Mouse (Mus musculus) CH12.LX (cell line): ENCODE data around the gene Zfp239. TPM values are rescaled to one million over a fixed set of nuclear protein-coding genes. Genes with fewer than 3 reads are reported as not detected.

ENCODE experiments used
- DNase-seq: peaks from one replicate; pipeline ENCODE4 v3.0.0-alpha.2; 2013; ENCODE audit errors: extremely low read depth
- H3K27ac ChIP-seq: 2 replicates; pipeline ENCODE4 v1.5.1; 2012; ENCODE audit warnings: low read depth, mild to moderate bottlenecking, control low read depth, moderate library complexity; ENCODE audit not compliant: insufficient read depth
- H3K27me3 ChIP-seq: replicated peaks from 2 replicates; pipeline ENCODE3; 2012; ENCODE audit warnings: inconsistent platforms
- H3K36me3 ChIP-seq, 2 experiments: replicated peaks in 1 of 2; 2 replicates each; pipeline versions ENCODE3 to v1.6.1; 2012; ENCODE audit warnings: inconsistent platforms in 1 of 2, low read length in 1 of 2, mild to moderate bottlenecking in 1 of 2, mixed read lengths in 1 of 2, moderate library complexity in 1 of 2; ENCODE audit not compliant: control insufficient read depth in 1 of 2, insufficient read depth in 1 of 2
- H3K4me1 ChIP-seq, 2 experiments: 2 replicates each; pipeline ENCODE4 v1.6.1; 2012; ENCODE audit warnings: inconsistent platforms in 1 of 2, moderate library complexity in 1 of 2; ENCODE audit not compliant: insufficient read depth in 2 of 2, control insufficient read depth in 1 of 2
- H3K4me2 ChIP-seq: 2 replicates; pipeline ENCODE4 v1.6.1; 2012; ENCODE audit warnings: low read depth, mild to moderate bottlenecking, control low read depth; ENCODE audit not compliant: poor library complexity, insufficient read depth, severe bottlenecking
- H3K4me3 ChIP-seq, 3 experiments: fragments of 150-350 bp in 1 of 3; sonication (generic) in 1 of 3; replicated peaks in 1 of 3; 2 replicates each; pipeline versions ENCODE3 to v1.5.1; 2011 to 2012; ENCODE audit warnings: low read depth in 2 of 3, low read length in 2 of 3, mild to moderate bottlenecking in 2 of 3, moderate library complexity in 2 of 3, control low read depth in 1 of 3, improper control_type of control experiment in 1 of 3, inconsistent platforms in 1 of 3, mixed read lengths in 1 of 3; ENCODE audit not compliant: poor library complexity in 1 of 3
- H3K79me2 ChIP-seq: replicated peaks from 2 replicates; pipeline ENCODE4 v1.6.1; 2012; ENCODE audit warnings: mild to moderate bottlenecking, moderate library complexity; ENCODE audit not compliant: control insufficient read depth, poor library complexity, insufficient read depth, severe bottlenecking; ENCODE audit errors: extremely low read depth
- H3K9ac ChIP-seq: 2 replicates; pipeline ENCODE4 v1.6.1; 2012; ENCODE audit warnings: low read depth, mild to moderate bottlenecking, control low read depth, moderate library complexity; ENCODE audit not compliant: insufficient read depth
- H3K9me3 ChIP-seq: replicated peaks from 2 replicates; pipeline ENCODE3; 2012; ENCODE audit warnings: low read length, inconsistent platforms, mixed read lengths
- BHLHE40 ChIP-seq: IDR thresholded peaks from 2 replicates; pipeline ENCODE4 v1.6.1; 2011; ENCODE audit warnings: mild to moderate bottlenecking, low read depth, low read length, improper control_type of control experiment
- CHD1 ChIP-seq: IDR thresholded peaks from 2 replicates; pipeline ENCODE4 v1.6.1; 2012; ENCODE audit warnings: low read depth, low read length, improper control_type of control experiment, inconsistent platforms
- CHD2 ChIP-seq: IDR thresholded peaks from 2 replicates; pipeline ENCODE4 v1.6.1; 2011; ENCODE audit warnings: low read length, improper control_type of control experiment
- CTCF ChIP-seq, 2 experiments: IDR thresholded peaks in 1 of 2; conservative IDR thresholded peaks in 1 of 2; 2 replicates each; pipeline ENCODE4 v1.5.1; 2011 to 2012; ENCODE audit warnings: low read depth in 2 of 2, low read length in 2 of 2, improper control_type of control experiment in 1 of 2, inconsistent platforms in 1 of 2, mild to moderate bottlenecking in 1 of 2, moderate library complexity in 1 of 2
- EP300 ChIP-seq: IDR thresholded peaks from 2 replicates; pipeline ENCODE4 v1.6.1; 2011; ENCODE audit warnings: low read length, improper control_type of control experiment
- GABPA ChIP-seq: IDR thresholded peaks from 2 replicates; pipeline ENCODE4 v1.6.1; 2012; ENCODE audit warnings: low read depth, low read length, improper control_type of control experiment, inconsistent platforms; ENCODE audit not compliant: insufficient replicate concordance
- HCFC1 ChIP-seq: IDR thresholded peaks from 2 replicates; pipeline ENCODE4 v1.6.1; 2012; ENCODE audit warnings: low read depth, mild to moderate bottlenecking, inconsistent platforms, low read length, improper control_type of control experiment
- IRF4 ChIP-seq: IDR thresholded peaks from 2 replicates; pipeline ENCODE4 v1.6.1; 2014; ENCODE audit warnings: low read depth, mild to moderate bottlenecking, inconsistent platforms, low read length, improper control_type of control experiment
- JUN ChIP-seq: IDR thresholded peaks from 2 replicates; pipeline ENCODE4 v1.6.1; 2011; ENCODE audit warnings: low read depth, mild to moderate bottlenecking, low read length, improper control_type of control experiment, moderate library complexity; ENCODE audit not compliant: insufficient read depth
- JUND ChIP-seq: conservative IDR thresholded peaks from 2 replicates; pipeline ENCODE4 v1.6.1; 2011; ENCODE audit warnings: low read depth, low read length, improper control_type of control experiment
- KAT2A ChIP-seq: IDR thresholded peaks from 2 replicates; pipeline ENCODE4 v1.6.1; 2012; ENCODE audit warnings: low read length, improper control_type of control experiment, inconsistent platforms; ENCODE audit not compliant: insufficient replicate concordance
- MAFK ChIP-seq: IDR thresholded peaks from 2 replicates; pipeline ENCODE4 v1.6.1; 2011; ENCODE audit warnings: low read length, improper control_type of control experiment; ENCODE audit not compliant: insufficient replicate concordance
- MAX ChIP-seq: IDR thresholded peaks from 2 replicates; pipeline ENCODE4 v1.6.1; 2011; ENCODE audit warnings: low read length, improper control_type of control experiment
- MEF2A ChIP-seq: IDR thresholded peaks from 2 replicates; pipeline ENCODE4 v1.6.1; 2014; ENCODE audit warnings: low read depth, mild to moderate bottlenecking, inconsistent platforms, low read length, improper control_type of control experiment, borderline replicate concordance
- MXI1 ChIP-seq: IDR thresholded peaks from 2 replicates; pipeline ENCODE4 v1.6.1; 2011; ENCODE audit warnings: mild to moderate bottlenecking, low read depth, low read length, improper control_type of control experiment
- MYC ChIP-seq: IDR thresholded peaks from 2 replicates; pipeline ENCODE4 v1.6.1; 2011; ENCODE audit warnings: low read depth, mild to moderate bottlenecking, improper control_type of control experiment, low read length
- NELFE ChIP-seq: IDR thresholded peaks from 2 replicates; pipeline ENCODE4 v1.6.1; 2011; ENCODE audit warnings: low read depth, low read length, improper control_type of control experiment
- NRF1 ChIP-seq: IDR thresholded peaks from 2 replicates; pipeline ENCODE4 v1.6.1; 2014; ENCODE audit warnings: low read depth, mild to moderate bottlenecking, inconsistent platforms, low read length, improper control_type of control experiment, moderate library complexity
- PAX5 ChIP-seq: IDR thresholded peaks from 2 replicates; pipeline ENCODE4 v1.6.1; 2012; ENCODE audit warnings: low read length, inconsistent platforms, mixed read lengths
- POLR2A ChIP-seq: IDR thresholded peaks from 2 replicates; pipeline ENCODE4 v1.6.1; 2011; ENCODE audit warnings: low read depth, mild to moderate bottlenecking, improper control_type of control experiment, low read length
- POLR2AphosphoS2 ChIP-seq: IDR thresholded peaks from 2 replicates; pipeline ENCODE4 v1.6.1; 2011; ENCODE audit warnings: low read depth, low read length, improper control_type of control experiment
- RAD21 ChIP-seq: IDR thresholded peaks from 2 replicates; pipeline ENCODE4 v1.6.1; 2011; ENCODE audit warnings: low read depth, mild to moderate bottlenecking, low read length, improper control_type of control experiment, moderate library complexity
- RCOR1 ChIP-seq: conservative IDR thresholded peaks from 2 replicates; pipeline ENCODE4 v1.6.1; 2012; ENCODE audit warnings: low read depth, mild to moderate bottlenecking, inconsistent platforms, low read length, improper control_type of control experiment
- SIN3A ChIP-seq: IDR thresholded peaks from 2 replicates; pipeline ENCODE4 v1.6.1; 2012; ENCODE audit warnings: low read length, improper control_type of control experiment, inconsistent platforms
- SMC3 ChIP-seq: IDR thresholded peaks from 2 replicates; pipeline ENCODE4 v1.6.1; 2011; ENCODE audit warnings: low read depth, low read length, improper control_type of control experiment
- TBP ChIP-seq: conservative IDR thresholded peaks from 2 replicates; pipeline ENCODE4 v1.6.1; 2011; ENCODE audit warnings: low read depth, low read length, improper control_type of control experiment
- TCF12 ChIP-seq: IDR thresholded peaks from 2 replicates; pipeline ENCODE4 v1.6.1; 2014; ENCODE audit warnings: low read depth, mild to moderate bottlenecking, inconsistent platforms, low read length, improper control_type of control experiment
- USF2 ChIP-seq: conservative IDR thresholded peaks from 2 replicates; pipeline ENCODE4 v1.6.1; 2011; ENCODE audit warnings: low read depth, low read length, improper control_type of control experiment
- ZC3H11A ChIP-seq: IDR thresholded peaks from 2 replicates; pipeline ENCODE4 v1.6.1; 2012; ENCODE audit warnings: low read depth, mild to moderate bottlenecking, inconsistent platforms, low read length, improper control_type of control experiment
- ZMIZ1 ChIP-seq: IDR thresholded peaks from 2 replicates; pipeline ENCODE4 v1.6.1; 2012; ENCODE audit warnings: low read depth, mild to moderate bottlenecking, inconsistent platforms, low read length, improper control_type of control experiment
- ZNF384 ChIP-seq: IDR thresholded peaks from 2 replicates; pipeline ENCODE4 v1.6.1; 2012; ENCODE audit warnings: low read depth, low read length, improper control_type of control experiment, inconsistent platforms
- dilution Hi-C: fragments of 300-500 bp; cut with MboI; formaldehyde crosslinking; loops from 2 replicates; pipeline ENCODE4 v1.14.3; 2020; ENCODE audit warnings: low sequenced_read_pairs; ENCODE audit not compliant: extremely low pct_unique_long_range_greater_than_20kb, extremely low pct_ligation_motif_present
- in situ Hi-C: fragments of 300-500 bp; cut with MboI; formaldehyde crosslinking; loops from 3 replicates; pipeline ENCODE4 v1.14.3; 2019; ENCODE audit warnings: low sequenced_read_pairs, low pct_ligation_motif_present, low pct_unique_long_range_greater_than_20kb, mixed read lengths
- polyA plus RNA-seq: library from polyadenylated mRNA; unstranded; fragments of >175 nt; gene quantifications from 2 replicates; pipeline ENCODE4 v1.2.1, GENCODE M21; 2012; ENCODE audit warnings: low read depth; ENCODE audit not compliant: insufficient read length
- total RNA-seq, 2 experiments: library from RNA; depleted of rRNA; stranded (reverse); fragments of 300-350 nt in 1 of 2; fragments of >200 nt in 1 of 2; gene quantifications; 2 replicates each; pipeline ENCODE4 v1.2.3; 2012 to 2014

The Zfp239 gene
- total and polyA plus RNA-seq, 3 experiments, result 13.1 to 19.6 (median 16.6) TPM

- peaks cover 32 to 62% of the 10 kb centered on the region in 2 experiments for H3K36me3 ChIP-seq
Measured at GRCm38 (mm10) chr6:117920659-117921640, 59.0 kb downstream of the Zfp239 start.

GRCm38 (mm10) chr6:117922041-117922440, 60.1 kb downstream of the Zfp239 start:
- peaks cover 37 to 71% of the 10 kb centered on the region in 2 experiments for H3K36me3 ChIP-seq
- no peak for DNase-seq
- no peak overlapping the region for H3K4me2 ChIP-seq
- dilution Hi-C loops (no loop called here), in situ Hi-C loops (no loop called here)
- H3K4me3 ChIP-seq, result no peak overlapping the region
- no peak for TF ChIP-seq TCF12
- no peak for TF ChIP-seq ZC3H11A
- no peak for TF ChIP-seq JUND
- TF ChIP-seq POLR2AphosphoS2, result no peak
- TF ChIP-seq CHD1, result no peak
- no peak for TF ChIP-seq TBP
- no peak for TF ChIP-seq PAX5
- no peak for TF ChIP-seq BHLHE40
- TF ChIP-seq MYC, result no peak
- TF ChIP-seq HCFC1, result no peak
- TF ChIP-seq RAD21, result no peak
- peaks cover 5 to 42% of the 10 kb centered on the region in 2 experiments; a peak in 3 of 4 replicates for H3K4me1 ChIP-seq
- no peaks in the 10 kb centered on the region for H3K9me3 ChIP-seq
- H3K9ac ChIP-seq, result no peak overlapping the region
- H3K27me3 ChIP-seq, result no peaks in the 10 kb centered on the region
- no peak overlapping the region for H3K27ac ChIP-seq
- H3K79me2 ChIP-seq, result peaks cover 60% of the 10 kb centered on the region

More at GRCm38 (mm10) chr6:117920659-117921640, 59.0 kb downstream of the Zfp239 start:
- Histone ChIP-seq H3K4me2 (0 out of 2 replicates have a peak overlapping the region, but pooled peaks have one; percentile 13), H3K79me2 (peaks cover 66% of the 10 kb centered on the region), H3K4me1 (peaks cover 5 to 37% of the 10 kb centered on the region in 2 experiments; a peak in 3 of 4 replicates), H3K27me3 (no peaks in the 10 kb centered on the region)
- in situ Hi-C loops, result no loop called here
- peak; percentile 39; the same call in 1 of the 2 replicates for TF ChIP-seq SIN3A
- peak; percentile 78 to 84 for TF ChIP-seq CTCF (conservative IDR thresholded peaks at IDR 0.05 in 1 of 2, IDR thresholded peaks at IDR 0.05 in 1 of 2; ENCODE audit: low read depth in 2 of 2, low read length in 2 of 2)
- TF ChIP-seq USF2, result no peak
- TF ChIP-seq JUND, result no peak
- no peak for TF ChIP-seq EP300
- TF ChIP-seq RCOR1, result no peak
- TF ChIP-seq TBP, result no peak
- TF ChIP-seq HCFC1, result peak; percentile 21; the same call in 1 of the 2 replicates
- TF ChIP-seq MAX, result no peak
- no peak for TF ChIP-seq NELFE
- TF ChIP-seq MYC, result 0 out of 2 replicates have a peak, but pooled peaks have one; percentile 19
- TF ChIP-seq ZMIZ1, result no peak; the same call in 1 of the 2 replicates
- TF ChIP-seq MXI1, result no peak
- 0 out of 2 replicates have a peak, but pooled peaks have one; percentile 27 for TF ChIP-seq NRF1
- no peak for TF ChIP-seq GABPA
- TF ChIP-seq KAT2A, result no peak
- no peak for TF ChIP-seq IRF4
- peak; percentile 18; the same call in 1 of the 2 replicates for TF ChIP-seq ZNF384
- no peak for TF ChIP-seq TCF12
- TF ChIP-seq CHD2, result no peak
- 0 out of 2 replicates have a peak, but pooled peaks have one; percentile 33 for TF ChIP-seq POLR2A
- TF ChIP-seq CHD1, result no peak
- peak; percentile 46 for TF ChIP-seq SMC3
- peak; percentile 64 for TF ChIP-seq RAD21
- no peak for TF ChIP-seq JUN
- TF ChIP-seq MAFK, result no peak
- TF ChIP-seq MEF2A, result no peak
- TF ChIP-seq, all 38 proteins: peak for 9
- dilution Hi-C loops, result no loop called here
- Histone ChIP-seq H3K9ac (no peak overlapping the region; the same call in 1 of the 2 replicates), H3K9me3 (no peaks in the 10 kb centered on the region), H3K27ac (no peak overlapping the region), H3K4me3 (no peak overlapping the region)
- peak; percentile 61 for DNase-seq
